Mouse (Mus musculus) myocyte (in vitro differentiated cells): ENCODE measurements around the gene Cactin.

Experiments
- CEBPB ChIP-seq: IDR thresholded peaks from 2 replicates; pipeline ENCODE4 v1.6.1; 2011; ENCODE audit warnings: mild to moderate bottlenecking, moderate library complexity; ENCODE audit not compliant: poor library complexity, insufficient read depth, severe bottlenecking
- E2F4 ChIP-seq: IDR thresholded peaks from one replicate; pipeline ENCODE4 v1.6.1; 2011; ENCODE audit warnings: mild to moderate bottlenecking, control low read depth, moderate library complexity; ENCODE audit not compliant: insufficient read depth
- MAX ChIP-seq: IDR thresholded peaks from one replicate; pipeline ENCODE4 v1.6.1; 2011; ENCODE audit warnings: low read depth, mild to moderate bottlenecking, control low read depth
- MYOG ChIP-seq, 3 experiments: IDR thresholded peaks; one replicate each; pipeline ENCODE4 v1.6.1; 2011; ENCODE audit warnings: control low read depth in 2 of 3, low read depth in 2 of 3, mild to moderate bottlenecking in 2 of 3; ENCODE audit not compliant: insufficient read length in 2 of 3, control insufficient read depth in 1 of 3, insufficient read depth in 1 of 3
- POLR2A ChIP-seq: IDR thresholded peaks from one replicate; pipeline ENCODE4 v1.6.1; 2011; ENCODE audit warnings: low read depth, mild to moderate bottlenecking, control low read depth, moderate library complexity; ENCODE audit not compliant: insufficient read length
- POLR2AphosphoS2 ChIP-seq: IDR thresholded peaks from one replicate; pipeline ENCODE4 v1.6.1; 2011; ENCODE audit warnings: low read depth, control low read depth; ENCODE audit not compliant: insufficient read length
- REST ChIP-seq: IDR thresholded peaks from one replicate; pipeline ENCODE4 v1.6.1; 2011; ENCODE audit warnings: mild to moderate bottlenecking, control low read depth, moderate library complexity; ENCODE audit not compliant: insufficient read depth, insufficient read length
- SRF ChIP-seq: IDR thresholded peaks from one replicate; pipeline ENCODE4 v1.6.1; 2011; ENCODE audit warnings: low read depth; ENCODE audit not compliant: control insufficient read depth, insufficient read length
- TCF12 ChIP-seq: IDR thresholded peaks from one replicate; pipeline ENCODE4 v1.6.1; 2011; ENCODE audit warnings: mild to moderate bottlenecking, control low read depth; ENCODE audit not compliant: poor library complexity, insufficient read depth, severe bottlenecking
- TCF3 ChIP-seq: IDR thresholded peaks from one replicate; pipeline ENCODE4 v1.6.1; 2011; ENCODE audit warnings: low read depth, control low read depth; ENCODE audit not compliant: insufficient read length
- USF1 ChIP-seq: IDR thresholded peaks from one replicate; pipeline ENCODE4 v1.6.1; 2011; ENCODE audit warnings: low read depth, mild to moderate bottlenecking, control low read depth, moderate library complexity

- TF ChIP-seq POLR2A (no peak), E2F4 (no peak), CEBPB (no peak), MYOG (IDR thresholded peaks at IDR 0.05; ENCODE audit: control insufficient read depth in 1 of 3, insufficient read depth in 1 of 3, insufficient read length in 2 of 3, low read depth in 2 of 3) (no peak), TCF12 (no peak), POLR2AphosphoS2 (no peak), USF1 (no peak), MAX (no peak), REST (no peak), SRF (no peak), TCF3 (no peak)
Measured at GRCm38 (mm10) chr10:81297246-81297645, 23.7 kb upstream of the Cactin start.
